Mouse (Mus musculus): ENCODE measurements at regions not wholly inside any gene's neighbourhood (a gene's known extent, or its start where the extent isn't known, plus 50 kb on each side); places are given as distances from the start of the nearest gene placed in this dataset.

DNA sequence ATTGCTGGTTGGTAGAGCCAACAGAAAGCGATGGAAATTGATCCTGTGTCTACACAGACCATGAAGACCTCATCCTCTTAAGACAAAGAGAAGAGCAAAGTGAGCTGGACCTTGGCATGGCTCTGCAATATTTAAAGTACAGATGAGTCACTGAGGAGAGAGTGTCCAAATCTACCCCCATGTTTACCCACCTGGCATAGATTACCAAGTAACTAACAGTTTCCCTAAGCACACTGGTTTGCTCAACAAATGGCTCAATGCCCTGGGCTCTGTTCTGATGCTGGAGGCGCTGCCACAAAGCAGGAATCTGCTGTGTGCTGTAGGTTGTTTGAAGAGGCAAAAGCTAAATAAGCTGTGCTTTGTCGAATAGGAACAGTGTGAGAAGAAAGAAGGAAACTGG is 345.0 kb upstream of the Gm10131 start:
- TF ChIP-seq CTCF (IDR thresholded peaks at IDR 0.05; ENCODE audit: borderline replicate concordance, extremely low read depth, insufficient read depth, insufficient read length) = no peak
- TF ChIP-seq POLR2A (IDR thresholded peaks at IDR 0.05; ENCODE audit: borderline replicate concordance, extremely low read depth, insufficient read depth, insufficient read length, poor library complexity, severe bottlenecking) = no peak

All from brain, embryonic 14.5 days (tissue).